Mouse (Mus musculus) frontal cortex, adult 2 months (tissue): Measurements from ENCODE around the gene Tlx2. TPM values are rescaled to one million over a fixed set of nuclear protein-coding genes. Genes with fewer than 3 reads are reported as not detected.

Experiments used
- DNase-seq, 2 experiments: peaks; one replicate each; pipeline ENCODE4 v3.0.0; 2022; ENCODE audit warnings: low spot score in 1 of 2; ENCODE audit errors: extremely low spot score in 1 of 2
- polyA plus RNA-seq: library from polyadenylated mRNA; depleted of rRNA; stranded (reverse); fragments of >200 nt; gene quantifications from 2 replicates; pipeline ENCODE4 v1.2.3, GENCODE M21; 2012; rRNA removed

Tlx2 gene
- polyA plus RNA-seq, 1 experiment, result not detected

DNA sequence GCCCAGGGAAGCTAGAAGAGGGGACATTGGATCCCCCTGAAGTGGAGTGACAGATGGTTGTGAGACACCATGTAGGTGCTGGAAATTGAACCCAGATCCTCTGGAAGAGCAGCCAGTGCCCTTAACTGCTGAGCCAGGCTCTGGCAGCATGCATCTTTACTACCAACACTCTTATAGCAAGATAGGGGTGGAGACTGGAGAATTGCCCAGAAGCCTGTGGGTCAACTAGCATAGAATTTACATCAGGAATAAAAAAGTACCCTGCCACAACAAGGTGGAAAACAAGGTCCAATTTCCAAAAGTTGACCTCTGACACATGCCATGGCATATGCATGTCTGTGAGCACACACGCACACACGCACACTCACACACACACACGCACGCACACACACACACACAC lies 44.9 kb downstream of the Tlx2 start:
- DNase-seq, result no peak

DNA sequence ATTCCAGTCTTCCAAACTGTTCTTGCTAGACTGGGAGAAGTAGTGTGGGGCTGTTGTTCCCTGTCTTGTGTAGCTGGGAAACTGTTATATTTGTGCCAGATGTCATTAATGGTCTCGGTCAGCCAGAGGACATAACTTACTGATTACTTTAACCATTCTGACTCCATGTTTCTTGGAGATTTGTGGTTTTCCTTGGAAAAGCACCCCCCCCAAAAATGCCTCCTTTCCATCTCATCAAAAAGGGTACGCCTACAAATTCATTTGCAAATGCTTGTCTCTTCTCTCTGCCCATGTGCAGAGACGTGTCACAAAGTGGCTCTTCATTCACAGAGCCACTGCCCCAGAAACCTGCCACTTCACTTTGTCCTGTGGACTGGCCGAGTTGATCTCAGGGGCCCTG lies 45.7 kb downstream of the Tlx2 start:
- no peak for DNase-seq

DNA sequence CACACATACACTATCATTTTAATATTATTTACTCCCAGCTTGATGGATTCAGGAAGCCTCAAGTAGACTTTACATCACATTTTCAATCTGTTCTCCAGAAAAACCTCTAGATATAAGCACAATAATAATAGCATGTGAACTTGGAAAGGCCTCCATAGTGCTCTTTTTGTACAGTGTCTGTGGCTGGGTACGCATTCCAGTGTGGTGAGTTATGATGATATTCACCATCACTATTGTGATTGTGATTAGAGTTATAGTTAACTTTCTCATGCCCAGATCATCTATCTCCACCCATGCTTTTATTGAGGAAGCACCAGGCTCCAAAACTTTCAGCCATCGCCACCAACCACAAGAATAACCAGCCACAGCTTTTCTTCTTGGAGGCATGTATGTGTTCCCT lies 46.3 kb downstream of the Tlx2 start:
- no peak for DNase-seq

DNA sequence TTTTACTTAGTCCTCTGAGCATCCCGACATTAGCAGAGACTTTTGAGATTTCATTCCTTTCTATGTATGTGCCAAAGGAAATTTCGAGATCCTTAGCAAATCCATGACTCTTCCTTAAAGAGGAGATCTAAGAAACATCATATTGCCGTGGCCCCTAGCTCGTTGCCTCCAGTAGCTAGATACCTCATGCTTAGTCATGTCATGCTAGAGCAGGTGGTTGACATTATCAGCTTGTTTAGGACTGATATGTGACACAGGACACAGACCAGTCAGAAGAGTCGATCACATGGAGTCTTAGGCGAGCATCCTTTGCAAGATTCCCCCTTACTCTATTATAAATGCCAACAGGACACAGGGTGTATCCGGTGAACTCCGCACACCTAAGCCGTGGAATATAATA lies 47.1 kb downstream of the Tlx2 start:
- DNase-seq, result no peak

DNA sequence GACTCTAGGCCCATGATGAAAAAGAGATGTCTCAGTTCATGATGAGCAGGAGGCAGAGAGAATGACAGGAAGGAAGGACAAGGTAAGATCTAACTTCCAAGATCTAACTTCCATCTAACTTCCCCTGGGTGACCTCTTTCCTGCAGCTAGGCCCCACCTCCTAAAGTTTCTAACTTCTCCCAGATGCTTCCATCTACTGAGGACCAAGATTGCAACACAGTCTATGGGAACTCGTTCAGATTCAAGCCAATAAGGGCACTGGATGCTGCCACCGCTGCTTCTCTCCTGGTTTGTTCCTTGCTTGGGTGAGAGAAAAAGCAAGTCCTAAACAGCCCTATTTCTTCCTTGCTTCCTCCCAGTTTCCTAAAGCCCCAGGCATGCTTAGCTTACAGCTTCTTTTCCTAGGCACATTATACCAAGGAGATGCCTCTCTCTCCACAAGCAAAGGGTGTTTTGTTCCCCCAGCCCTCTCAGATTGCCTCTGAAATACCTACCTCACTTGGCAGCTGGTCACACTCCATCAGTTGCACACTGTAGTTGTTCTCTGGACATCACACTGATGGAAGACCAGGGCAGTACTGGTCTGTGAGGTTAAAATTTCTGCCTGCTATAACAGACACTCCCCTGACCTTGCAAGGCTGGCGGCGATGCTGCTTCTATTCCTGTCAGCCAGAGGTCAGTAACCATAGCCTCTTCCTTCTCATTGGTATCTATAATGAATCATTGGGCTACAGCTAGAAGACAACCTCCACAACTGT lies 49.1 kb downstream of the Tlx2 start:
- no peak for DNase-seq

DNA sequence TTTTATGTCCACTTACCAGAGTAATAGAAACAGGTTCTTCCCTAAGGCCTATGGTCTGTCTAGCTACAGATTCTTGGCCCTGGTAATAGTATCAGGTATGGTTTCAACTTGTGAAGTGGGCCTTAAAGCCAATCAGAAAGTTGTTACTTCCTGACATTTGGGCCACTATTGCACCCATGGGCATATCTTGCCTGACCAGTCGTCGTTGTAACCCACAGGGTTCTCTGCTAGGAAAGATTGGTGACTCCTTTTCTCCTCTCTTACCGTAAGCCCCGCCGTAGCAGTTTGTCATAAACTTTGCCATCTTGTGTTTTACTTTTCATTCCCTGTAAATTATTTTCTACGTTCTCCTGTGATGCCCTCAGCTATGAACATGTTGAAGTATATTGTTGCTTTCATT lies 50.0 kb downstream of the Tlx2 start:
- no peak for DNase-seq

DNA sequence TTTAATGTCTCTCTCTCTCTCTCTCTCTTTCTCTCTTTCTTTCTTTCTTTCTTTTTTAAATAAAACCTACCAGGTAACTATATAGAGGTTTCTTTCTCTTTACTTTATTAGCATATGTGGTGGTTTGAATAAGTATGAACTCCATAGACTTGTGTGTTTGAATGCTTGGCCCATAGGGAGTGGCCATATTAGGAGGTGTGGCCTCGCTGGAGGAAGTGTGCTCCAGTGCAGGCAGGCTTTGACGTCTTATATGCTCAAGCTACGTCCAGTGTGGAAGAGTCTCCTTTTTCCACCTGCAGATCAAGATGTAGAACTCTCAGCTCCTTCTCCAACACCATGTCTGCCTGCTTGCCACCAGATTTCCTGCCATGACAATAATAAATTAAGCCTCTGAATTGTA lies 51.0 kb downstream of the Tlx2 start:
- DNase-seq, result no peak

Other genes with a start within 250 kb of the Tlx2 start
- gene Sema4f, start 130.5 kb downstream of the Tlx2 start, polyA plus RNA-seq, result 24.6 and 27.5 TPM in 2 replicates
- 0.12 TPM in 1 of 2 replicates, not detected in the other for gene M1ap, start 123.4 kb downstream of the Tlx2 start, polyA plus RNA-seq
- 1.7 and 2.4 TPM in 2 replicates for gene Dok1, start 36.8 kb downstream of the Tlx2 start, polyA plus RNA-seq
- gene Loxl3, start 36.1 kb downstream of the Tlx2 start, polyA plus RNA-seq, result 6.4 and 6.6 TPM in 2 replicates
- gene Aup1, start 15.8 kb downstream of the Tlx2 start, polyA plus RNA-seq, result 220 and 253 TPM in 2 replicates
- 58.8 and 63.7 TPM in 2 replicates for gene Htra2, start 15.0 kb downstream of the Tlx2 start, polyA plus RNA-seq
- 0.76 and 0.97 TPM in 2 replicates for gene Dqx1, start 12.4 kb downstream of the Tlx2 start, polyA plus RNA-seq
- gene Pcgf1, start 7.6 kb upstream of the Tlx2 start, polyA plus RNA-seq, result 40.1 and 40.5 TPM in 2 replicates
- gene Lbx2, start 16.1 kb upstream of the Tlx2 start, polyA plus RNA-seq, result 0.36 and 0.66 TPM in 2 replicates
- 6.3 and 11.1 TPM in 2 replicates for gene Ccdc142, start 31.3 kb upstream of the Tlx2 start, polyA plus RNA-seq
- 8.5 and 11.2 TPM in 2 replicates for gene Gm42688, start 31.3 kb upstream of the Tlx2 start, polyA plus RNA-seq
- gene Mrpl53, start 38.7 kb upstream of the Tlx2 start, polyA plus RNA-seq, result 96.4 and 109 TPM in 2 replicates
- gene Mogs, start 45.2 kb upstream of the Tlx2 start, polyA plus RNA-seq, result 30.6 and 31.6 TPM in 2 replicates
- 95.9 and 107 TPM in 2 replicates for gene Wbp1, start 51.3 kb upstream of the Tlx2 start, polyA plus RNA-seq
- gene Ino80b, start 55.1 kb upstream of the Tlx2 start, polyA plus RNA-seq, result 24.6 and 31.4 TPM in 2 replicates
- 101 and 119 TPM in 2 replicates for gene Rtkn, start 65.2 kb upstream of the Tlx2 start, polyA plus RNA-seq
- 26.6 and 27.7 TPM in 2 replicates for gene Wdr54, start 86.1 kb upstream of the Tlx2 start, polyA plus RNA-seq
- 28.6 TPM in 2 replicates for gene 1700003E16Rik, start 86.1 kb upstream of the Tlx2 start, polyA plus RNA-seq
- 344 and 369 TPM in 2 replicates for gene Dctn1, start 95.6 kb upstream of the Tlx2 start, polyA plus RNA-seq
- gene Slc4a5, start 149.5 kb upstream of the Tlx2 start, polyA plus RNA-seq, result 0.04 and 0.21 TPM in 2 replicates